Mouse (Mus musculus) monocyte, adult 59 days (primary cell): ENCODE results near the gene Ice1. TPM values are rescaled to one million over a fixed set of nuclear protein-coding genes. Genes with fewer than 3 reads are reported as not detected.

Experiments
- total RNA-seq, 2 experiments: library from RNA; stranded (reverse); gene quantifications; one replicate each; pipeline ENCODE4 v1.2.4; 2023

Ice1 gene
- 10 to 100 TPM; 45.1 to 54.1 TPM for total RNA-seq

DNA sequence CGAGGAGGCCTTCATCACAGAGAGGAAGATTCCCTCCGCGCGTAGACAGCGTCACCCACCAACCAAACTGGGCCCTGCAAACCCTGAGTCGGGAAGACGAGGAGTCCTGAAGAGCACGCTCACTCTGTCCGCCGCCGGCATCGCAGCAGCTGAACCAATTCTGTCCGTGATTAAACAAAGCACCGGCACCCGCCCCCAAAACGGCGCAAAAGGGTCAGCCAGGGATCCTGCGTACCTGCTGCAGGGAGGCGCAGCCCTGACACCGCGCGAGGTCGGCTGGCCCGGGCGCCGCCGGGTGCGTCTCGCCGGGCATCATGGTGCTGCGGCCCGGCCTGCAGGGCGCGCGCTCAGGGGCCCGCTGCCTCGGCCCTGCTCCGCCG lies at the start of gene Ice1:
TSS of gene Ice1 (minus strand) at position 353 of the 380 bp plus-strand sequence.

Other genes with a start within 250 kb of the Ice1 start
- gene Adamts16, start 204.2 kb upstream of the Ice1 start, total RNA-seq, result not detected